Mouse (Mus musculus) stomach, embryonic 16.5 days (tissue): ENCODE measurements around the gene Gm45717. TPM values are rescaled to one million over a fixed set of nuclear protein-coding genes. Genes with fewer than 3 reads are reported as not detected.

Experiments
- ATAC-seq: fragments of 200-750 bp; cut with Nextera tagmentation; 2 replicates; pipeline ENCODE4 v1.8.0; 2017; ENCODE audit warnings: moderate number of reproducible peaks, moderate TSS enrichment; ENCODE audit not compliant: insufficient read depth, low FRiP score
- H3K27ac ChIP-seq: fragments of 300-500 bp; sonication (generic); 2 replicates; pipeline ENCODE4 v1.5.1; 2014; ENCODE audit warnings: low read length
- H3K27me3 ChIP-seq: fragments of 300-500 bp; sonication (generic); 2 replicates; pipeline ENCODE4 v1.6.1; 2014; ENCODE audit warnings: low read length, control low read depth, mixed read lengths; ENCODE audit not compliant: control insufficient read depth, insufficient read depth
- H3K36me3 ChIP-seq: fragments of 300-500 bp; sonication (generic); 2 replicates; pipeline ENCODE4 v1.6.1; 2014; ENCODE audit warnings: low read length; ENCODE audit not compliant: control insufficient read depth, insufficient read depth
- H3K4me1 ChIP-seq: fragments of 300-500 bp; sonication (generic); 2 replicates; pipeline ENCODE4 v1.6.1; 2014; ENCODE audit warnings: low read length, control low read depth, mixed read lengths; ENCODE audit not compliant: control insufficient read depth, insufficient read depth
- H3K4me2 ChIP-seq: fragments of 300-500 bp; sonication (generic); 2 replicates; pipeline ENCODE4 v1.6.1; 2014; ENCODE audit warnings: low read depth, low read length, mixed read lengths
- H3K4me3 ChIP-seq: fragments of 300-500 bp; sonication (generic); replicated peaks from 2 replicates; pipeline ENCODE4 v1.5.1; 2014; ENCODE audit warnings: mild to moderate bottlenecking, low read length
- H3K9ac ChIP-seq: fragments of 300-500 bp; sonication (generic); 2 replicates; pipeline ENCODE4 v1.6.1; 2014; ENCODE audit warnings: low read length
- H3K9me3 ChIP-seq: fragments of 300-500 bp; sonication (generic); replicated peaks from 2 replicates; pipeline ENCODE4 v1.6.1; 2016; ENCODE audit warnings: low read length, control low read depth; ENCODE audit not compliant: control insufficient read depth
- WGBS: fragments of 180-500 bp; shearing (Covaris S2); extraction: QIAGEN DNeasy Blood & Tissue Kit; methylation state at CpG from one replicate; pipeline ENCODE4 v1.1.7; 2014; 5-methylcytosine and 5-hydroxymethylcytosine counted together
- polyA plus RNA-seq: library from polyadenylated mRNA; unstranded; fragments of >200 nt; fragmentation: Nextera tagmentation; extraction: Ambion mirVana; gene quantifications from 2 replicates; pipeline ENCODE4 v1.2.1, GENCODE M21; 2015

Gm45717 gene
- polyA plus RNA-seq, 1 experiment from 2014 or later = not detected

DNA sequence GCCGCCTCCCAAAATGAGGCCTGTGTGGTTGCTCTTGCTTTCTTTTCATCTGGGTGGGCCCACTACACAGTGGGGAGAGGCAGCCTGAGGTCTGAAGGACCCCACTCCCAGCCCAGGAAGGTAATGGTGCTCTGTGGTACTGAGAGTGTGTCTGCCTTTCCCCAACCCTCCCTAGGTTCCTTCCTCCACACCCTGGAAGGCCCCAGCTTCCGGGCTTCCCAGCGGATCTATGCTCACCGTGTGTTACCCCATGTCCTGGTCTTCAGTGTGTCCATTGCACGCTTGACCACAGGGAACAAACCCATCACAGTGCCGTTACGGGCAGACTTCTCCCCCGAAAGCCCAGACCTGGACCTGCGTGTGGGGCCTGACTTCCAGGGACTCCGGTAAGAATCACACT is 12.9 kb downstream of the Gm45717 start:
- no peak overlapping the region for H3K4me3 ChIP-seq
- no peak for ATAC-seq
- peak overlapping the region; percentile 65 for H3K4me2 ChIP-seq
- H3K27ac ChIP-seq = peak overlapping the region; percentile 97
- no peaks in the 10 kb centered on the region for H3K9me3 ChIP-seq
- 0 out of 2 replicates have a peak, but pooled peaks cover 4% of the 10 kb centered on the region for H3K36me3 ChIP-seq
- no peaks in the 10 kb centered on the region for H3K27me3 ChIP-seq
- peak overlapping the region; percentile 86 for H3K9ac ChIP-seq
- 80% methylated on average over 10 of the region's 10 CpGs for WGBS
- peaks cover 26% of the 10 kb centered on the region for H3K4me1 ChIP-seq

DNA sequence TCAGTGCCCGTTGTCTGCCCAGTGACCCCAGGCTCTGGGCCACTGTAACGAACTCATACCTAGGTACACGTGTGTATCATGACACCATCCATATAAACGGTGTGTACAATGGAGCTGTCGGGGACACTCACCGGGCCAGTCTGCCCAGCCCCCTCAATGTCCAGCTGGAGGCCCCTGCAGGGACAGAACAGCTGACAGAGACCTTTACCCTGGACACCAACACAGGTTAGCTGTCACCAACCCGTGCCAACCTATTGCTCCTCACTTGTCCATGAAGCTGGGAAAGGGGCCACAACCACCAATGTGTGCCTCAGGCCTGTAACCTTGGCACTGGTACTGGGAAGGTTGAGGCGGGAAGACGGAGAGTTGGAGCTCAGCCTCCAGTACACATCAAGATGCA is 13.4 kb downstream of the Gm45717 start:
- no peak for ATAC-seq
- peak overlapping the region; percentile 65 for H3K4me2 ChIP-seq

DNA sequence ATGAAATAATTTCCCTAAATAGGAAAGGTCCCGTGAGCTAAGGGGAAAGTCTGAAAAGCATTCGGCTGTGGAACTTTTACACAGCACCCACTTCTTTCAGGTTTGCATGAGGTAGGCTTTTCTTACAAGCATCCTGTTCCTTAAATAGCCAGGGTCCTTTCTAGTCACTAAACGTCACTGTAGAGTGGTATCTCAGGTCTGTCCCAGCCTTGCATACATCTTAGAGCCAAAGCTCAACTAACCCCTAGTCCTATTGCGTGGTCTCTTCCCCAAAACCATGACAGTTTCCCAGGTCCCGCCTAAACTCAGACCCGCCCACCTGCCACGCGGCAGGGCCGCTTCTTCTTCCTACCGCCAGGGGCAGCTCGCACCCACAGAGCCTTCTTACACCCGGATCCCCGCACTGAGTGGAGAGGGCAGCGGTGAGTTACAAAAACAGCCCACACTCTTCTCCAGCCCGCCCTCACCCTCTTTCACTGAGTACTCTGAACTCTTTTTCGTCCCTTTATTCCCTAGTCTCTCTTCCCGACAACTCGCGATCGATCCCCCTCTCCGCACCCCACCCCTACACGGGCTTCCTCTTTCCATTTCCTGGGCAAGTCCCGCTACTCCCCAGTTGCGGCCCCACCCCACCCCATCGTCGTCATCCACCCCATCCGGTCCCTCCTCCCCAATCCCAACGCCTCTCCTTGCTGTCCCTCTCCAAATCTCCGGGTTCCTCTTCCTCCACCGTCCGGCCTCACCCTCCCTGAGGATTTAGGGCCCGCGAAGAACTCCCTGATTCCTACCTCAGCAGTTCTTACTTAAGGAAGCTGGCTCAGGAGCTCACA is 14.3 kb downstream of the Gm45717 start, which contains the start of gene Pgghg:
Gene Pgghg, plus strand, starts transcription at position 170 of the 830 bp plus-strand sequence.
- peak within 1 kb of the TSS; percentile 65 for H3K4me2 ChIP-seq
- H3K27ac ChIP-seq = peak within 1 kb of the TSS; percentile 97
- WGBS = 2% methylated on average over 33 of the region's 33 CpGs

More for the DNA sequence above, 13.4 kb downstream of the Gm45717 start:
- H3K9me3 ChIP-seq = no peaks in the 10 kb centered on the region
- H3K9ac ChIP-seq = peak overlapping the region; percentile 86
- H3K36me3 ChIP-seq = 0 out of 2 replicates have a peak, but pooled peaks cover 4% of the 10 kb centered on the region
- H3K4me1 ChIP-seq = peaks cover 26% of the 10 kb centered on the region
- 29% methylated on average over 9 of the region's 9 CpGs for WGBS
- H3K27ac ChIP-seq = peak overlapping the region; percentile 97
- no peaks in the 10 kb centered on the region for H3K27me3 ChIP-seq
- H3K4me3 ChIP-seq = peak overlapping the region; percentile 58

DNA sequence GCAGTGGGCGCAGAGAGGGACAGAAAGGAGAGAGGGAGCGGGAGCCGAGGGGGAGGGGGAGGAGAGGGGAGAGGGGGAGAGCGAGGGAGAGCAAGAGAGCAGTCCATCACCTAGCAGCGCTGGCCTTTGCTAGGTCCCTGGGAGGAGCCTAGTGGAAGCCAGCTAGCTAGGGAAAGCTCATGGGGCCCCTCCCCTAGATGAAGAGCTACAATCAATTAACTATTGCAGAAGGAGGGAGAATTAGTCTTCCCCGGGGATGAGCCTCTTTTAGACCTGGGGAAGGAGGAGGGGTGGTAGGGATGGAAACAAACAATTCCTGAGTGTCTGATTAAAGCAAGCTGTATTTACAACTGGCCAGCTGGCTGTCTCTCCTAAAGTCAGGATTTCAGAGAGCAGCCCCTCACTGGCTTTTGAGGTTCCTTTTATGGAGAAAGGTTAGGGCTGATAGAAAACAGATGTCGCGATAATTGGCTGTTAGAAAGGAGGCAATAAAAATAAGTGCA is 16.0 kb downstream of the Gm45717 start:
- WGBS = 18% methylated on average over 8 of the region's 8 CpGs
- Histone ChIP-seq H3K9me3 (no peaks in the 10 kb centered on the region), H3K4me1 (peaks cover 26% of the 10 kb centered on the region), H3K36me3 (no peaks in the 10 kb centered on the region), H3K27me3 (no peaks in the 10 kb centered on the region), H3K9ac (0 out of 2 replicates have a peak overlapping the region, but pooled peaks have one; percentile 6), H3K4me2 (peak overlapping the region; percentile 25), H3K4me3 (no peak overlapping the region), H3K27ac (peak overlapping the region; percentile 48)
- peak; percentile 19; the same call in 1 of the 2 replicates for ATAC-seq

More for the DNA sequence above, 14.3 kb downstream of the Gm45717 start, which contains the start of gene Pgghg:
- peak; percentile 91 for ATAC-seq
- Histone ChIP-seq H3K4me3 (peak within 1 kb of the TSS; percentile 58), H3K9ac (peak within 1 kb of the TSS; percentile 86), H3K4me1 (peaks cover 26% of the 10 kb centered on the region), H3K36me3 (0 out of 2 replicates have a peak, but pooled peaks cover 4% of the 10 kb centered on the region), H3K9me3 (no peaks in the 10 kb centered on the region), H3K27me3 (no peaks in the 10 kb centered on the region)

DNA sequence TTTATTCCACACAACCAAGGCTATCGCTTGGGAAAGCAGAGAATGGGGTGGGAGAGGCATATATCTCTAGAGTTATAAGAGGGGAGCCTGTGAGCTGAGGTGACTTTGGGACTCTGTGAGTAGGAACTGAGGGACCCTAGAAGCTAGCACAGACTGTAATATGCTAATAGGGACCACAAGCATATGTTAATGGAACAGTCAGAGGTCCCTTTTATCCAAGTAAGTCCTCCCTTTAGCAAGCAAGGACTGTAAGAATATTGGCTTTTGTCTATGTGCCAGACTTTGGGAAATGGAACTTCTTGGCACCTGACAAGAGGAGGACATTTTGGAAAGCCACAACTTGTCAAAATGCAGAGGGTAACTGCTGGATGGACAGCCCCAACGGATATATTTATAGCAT is 16.8 kb downstream of the Gm45717 start:
- ATAC-seq = no peak
- H3K36me3 ChIP-seq = no peaks in the 10 kb centered on the region
- H3K9ac ChIP-seq = no peak overlapping the region
- H3K4me3 ChIP-seq = no peak overlapping the region
- no peak overlapping the region for H3K4me2 ChIP-seq
- no peaks in the 10 kb centered on the region for H3K9me3 ChIP-seq
- H3K27ac ChIP-seq = peak overlapping the region; percentile 48
- no peaks in the 10 kb centered on the region for H3K27me3 ChIP-seq
- H3K4me1 ChIP-seq = peaks cover 24% of the 10 kb centered on the region
- WGBS = 45% methylated on average over 2 of the region's 2 CpGs

DNA sequence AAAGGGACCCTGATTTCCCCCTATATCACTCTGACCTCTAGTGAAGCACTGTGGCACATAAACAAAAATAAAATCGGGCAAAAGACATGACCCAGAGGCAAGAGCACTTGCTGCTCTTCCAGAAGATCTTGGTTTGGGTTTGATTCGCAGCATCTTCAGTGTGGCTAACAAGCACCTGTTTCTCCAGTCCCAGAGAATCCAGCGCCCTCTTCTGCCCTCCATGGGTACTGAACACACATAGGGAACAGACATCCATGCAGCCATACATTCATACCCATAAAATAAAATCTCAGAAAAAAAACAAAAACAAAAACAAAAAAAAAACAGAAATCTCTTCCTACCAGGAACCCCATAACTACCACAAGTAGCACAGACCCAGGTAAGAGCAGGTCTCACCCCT is 17.3 kb downstream of the Gm45717 start:
- peaks cover 21% of the 10 kb centered on the region for H3K4me1 ChIP-seq
- WGBS = 49% methylated on average over 3 of the region's 3 CpGs
- H3K27ac ChIP-seq = no peak overlapping the region
- H3K27me3 ChIP-seq = no peaks in the 10 kb centered on the region
- H3K9ac ChIP-seq = no peak overlapping the region
- H3K4me2 ChIP-seq = no peak overlapping the region
- no peak overlapping the region for H3K4me3 ChIP-seq
- no peaks in the 10 kb centered on the region for H3K36me3 ChIP-seq
- no peaks in the 10 kb centered on the region for H3K9me3 ChIP-seq
- no peak for ATAC-seq

DNA sequence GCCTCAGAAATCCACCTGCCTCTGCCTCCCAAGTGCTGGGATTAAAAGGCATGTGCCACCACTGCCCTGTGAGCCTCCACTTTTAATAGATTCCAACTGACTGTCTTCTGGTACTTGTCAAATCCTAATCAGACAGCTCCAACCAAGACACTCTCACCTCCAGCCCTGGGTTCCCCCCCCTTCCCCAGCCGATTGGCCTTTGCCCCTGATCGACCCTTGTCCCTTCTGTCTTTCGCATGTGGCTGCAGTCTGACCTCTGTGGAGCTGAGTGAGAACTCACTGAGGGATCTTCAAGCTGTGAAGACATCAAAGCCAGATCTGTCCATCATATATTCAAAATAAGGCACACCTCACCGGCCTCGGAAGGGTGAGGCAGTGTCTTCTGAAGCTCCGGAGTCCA is 28.6 kb downstream of the Gm45717 start:
- no peak overlapping the region for H3K9ac ChIP-seq
- peaks cover 27% of the 10 kb centered on the region for H3K27me3 ChIP-seq
- H3K36me3 ChIP-seq = no peaks in the 10 kb centered on the region
- H3K4me1 ChIP-seq = peaks cover 8% of the 10 kb centered on the region
- no peaks in the 10 kb centered on the region for H3K9me3 ChIP-seq
- no peak for ATAC-seq
- no peak overlapping the region for H3K4me2 ChIP-seq
- no peak overlapping the region for H3K4me3 ChIP-seq
- 78% methylated on average over 6 of the region's 6 CpGs for WGBS
- no peak overlapping the region for H3K27ac ChIP-seq

DNA sequence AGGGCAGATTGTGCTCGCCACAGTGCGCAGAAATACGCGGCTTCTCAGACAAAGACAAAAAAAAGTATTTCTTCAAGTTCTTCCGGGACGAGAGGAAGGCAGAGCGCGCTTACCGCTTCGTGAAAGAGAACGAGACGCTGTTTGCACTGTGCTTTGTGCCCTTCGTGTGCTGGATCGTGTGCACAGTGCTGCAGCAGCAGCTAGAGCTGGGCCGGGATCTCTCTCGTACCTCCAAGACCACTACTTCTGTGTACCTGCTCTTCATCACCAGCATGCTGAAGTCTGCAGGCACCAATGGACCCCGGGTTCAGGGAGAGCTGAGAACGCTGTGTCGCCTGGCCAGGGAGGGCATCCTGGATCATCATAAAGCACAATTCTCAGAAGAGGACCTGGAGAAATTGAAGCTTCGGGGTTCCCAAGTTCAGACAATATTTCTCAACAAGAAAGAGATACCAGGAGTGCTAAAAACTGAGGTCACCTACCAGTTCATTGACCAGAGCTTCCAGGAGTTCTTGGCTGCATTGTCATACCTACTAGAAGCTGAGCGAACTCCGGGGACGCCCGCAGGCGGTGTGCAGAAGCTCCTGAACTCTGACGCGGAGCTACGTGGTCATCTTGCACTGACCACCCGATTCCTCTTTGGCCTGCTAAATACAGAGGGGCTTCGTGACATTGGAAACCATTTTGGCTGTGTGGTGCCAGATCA is 32.5 kb downstream of the Gm45717 start:
- 23% methylated on average over 30 of the region's 30 CpGs for WGBS
- H3K27me3 ChIP-seq = peaks cover 53% of the 10 kb centered on the region
- H3K9me3 ChIP-seq = no peaks in the 10 kb centered on the region
- peak overlapping the region; percentile 48 for H3K4me3 ChIP-seq
- peak overlapping the region; percentile 71 for H3K4me2 ChIP-seq
- no peaks in the 10 kb centered on the region for H3K36me3 ChIP-seq
- ATAC-seq = no peak
- H3K27ac ChIP-seq = no peak overlapping the region
- H3K4me1 ChIP-seq = peaks cover 12% of the 10 kb centered on the region
- peak overlapping the region; percentile 51 for H3K9ac ChIP-seq
